Mouse (Mus musculus) thymus, postnatal 0 days (tissue): Measurements from ENCODE around the gene Ascc3. TPM values are rescaled to one million over a fixed set of nuclear protein-coding genes. Genes with fewer than 3 reads are reported as not detected.

Experiments
- DNase-seq: peaks from one replicate; pipeline ENCODE4 v3.0.0-alpha.2; 2015; ENCODE audit warnings: low spot score
- polyA plus RNA-seq: library from polyadenylated mRNA; unstranded; fragments of >200 nt; fragmentation: Nextera tagmentation; extraction: Ambion mirVana; gene quantifications from 2 replicates; pipeline ENCODE4 v1.2.1, GENCODE M21; 2015

Gene Ascc3
- 17.0 and 20.8 TPM in 2 replicates for polyA plus RNA-seq

DNA sequence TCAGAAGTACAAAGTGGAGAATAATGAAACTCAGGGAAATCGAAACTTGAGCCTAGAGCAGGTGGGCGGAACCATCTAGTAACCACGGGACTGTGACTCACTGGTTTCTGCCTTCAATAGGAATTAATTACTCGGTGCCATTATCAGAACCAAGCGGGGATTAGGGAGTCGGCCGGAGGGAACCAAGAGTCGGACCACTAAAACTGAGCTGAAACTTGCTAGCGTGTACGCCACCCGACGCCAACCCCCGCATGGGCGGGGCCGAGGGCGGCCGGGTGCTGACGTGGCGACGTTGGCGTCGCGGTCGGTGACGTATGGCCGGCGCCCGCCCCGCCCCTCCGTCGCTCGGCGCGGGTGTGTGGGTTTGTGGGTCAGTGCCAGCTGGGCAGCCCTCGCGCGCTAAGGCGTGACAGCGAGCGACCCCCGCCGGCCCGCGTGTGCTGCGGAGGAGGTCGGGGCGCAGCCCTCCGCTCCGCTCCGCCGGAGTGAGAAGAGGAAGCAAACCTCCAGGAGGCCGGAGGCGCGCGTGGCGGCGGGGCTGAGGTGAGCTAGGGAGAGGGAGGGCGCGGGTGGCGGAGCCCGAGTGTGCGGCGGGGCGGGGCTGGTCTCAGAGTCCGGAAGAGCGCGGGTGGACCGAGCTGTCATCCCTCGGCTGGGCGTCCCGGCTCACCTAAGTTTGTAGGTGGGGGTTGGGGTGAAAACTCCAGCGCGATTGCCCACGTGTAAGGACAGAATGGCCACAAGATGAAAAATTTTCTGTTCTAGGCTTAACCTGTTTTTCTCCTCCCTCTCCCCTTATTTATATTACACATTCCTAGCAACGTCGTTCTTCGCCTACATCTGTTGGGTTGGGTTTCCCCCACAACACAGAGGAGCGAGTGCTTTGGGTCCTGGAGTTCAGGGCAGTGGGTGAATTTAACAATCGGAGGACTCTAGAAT lies at the start of gene Ascc3:
TSS of gene Ascc3 (plus strand) at position 315 of the 939 bp plus-strand sequence.
- peak; percentile 89 for DNase-seq

DNA sequence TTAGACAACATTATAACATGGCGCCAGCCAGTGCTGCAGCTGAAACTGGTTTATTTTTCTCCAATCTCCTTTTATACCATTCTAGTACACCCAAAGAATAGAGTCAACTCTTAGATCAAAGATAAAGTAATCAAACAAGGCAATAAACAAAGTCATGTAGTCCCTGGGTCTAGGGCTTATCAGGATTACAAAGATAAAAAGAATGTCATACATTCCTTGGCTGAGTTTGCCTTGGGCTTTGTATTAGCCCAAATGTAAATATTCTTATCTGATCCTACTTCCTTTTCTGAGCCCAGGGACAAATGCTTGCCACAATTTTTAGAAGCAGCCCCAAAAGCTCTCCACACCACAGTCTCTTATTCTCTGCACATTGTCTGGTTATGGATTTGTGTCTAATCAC lies 7.7 kb upstream of the Ascc3 start:
- no peak for DNase-seq

DNA sequence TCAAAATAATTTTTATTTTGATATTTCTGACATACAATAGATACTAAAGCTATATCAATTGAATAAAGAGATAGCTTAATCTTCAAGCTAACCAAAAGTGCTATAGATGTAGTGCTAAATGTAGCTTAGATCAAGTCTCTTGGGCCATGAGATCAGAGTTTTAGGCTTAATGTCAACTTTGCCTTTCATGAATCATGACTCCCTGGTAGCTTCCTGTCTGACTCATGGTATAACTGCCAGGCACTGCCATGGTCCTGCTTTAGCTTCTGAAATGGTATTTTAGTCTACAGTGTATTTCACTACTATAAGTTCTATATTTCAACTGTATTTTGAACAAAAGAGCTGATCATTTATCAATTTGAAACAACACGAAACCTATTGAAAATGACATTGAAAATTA lies 5.9 kb upstream of the Ascc3 start:
- no peak for DNase-seq

DNA sequence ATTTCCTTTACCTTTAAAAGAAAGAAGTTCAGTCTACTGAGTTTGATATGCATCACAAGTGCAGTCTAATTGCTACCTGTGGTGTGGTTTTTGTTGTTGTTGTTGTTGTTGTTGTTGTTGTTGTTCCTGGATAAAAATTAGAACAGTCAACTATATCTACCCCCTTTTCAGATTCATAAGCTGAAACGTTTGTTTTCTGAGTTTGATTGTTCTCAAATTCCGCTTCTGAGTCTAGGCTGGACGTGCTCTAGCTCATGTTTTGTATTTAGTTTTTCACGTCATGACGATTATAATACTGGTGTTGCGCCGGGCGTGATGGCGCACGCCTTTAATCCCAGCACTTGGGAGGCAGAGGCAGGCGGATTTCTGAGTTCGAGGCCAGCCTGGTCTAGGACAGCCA lies 902 bp downstream of the Ascc3 start:
- no peak for DNase-seq

DNA sequence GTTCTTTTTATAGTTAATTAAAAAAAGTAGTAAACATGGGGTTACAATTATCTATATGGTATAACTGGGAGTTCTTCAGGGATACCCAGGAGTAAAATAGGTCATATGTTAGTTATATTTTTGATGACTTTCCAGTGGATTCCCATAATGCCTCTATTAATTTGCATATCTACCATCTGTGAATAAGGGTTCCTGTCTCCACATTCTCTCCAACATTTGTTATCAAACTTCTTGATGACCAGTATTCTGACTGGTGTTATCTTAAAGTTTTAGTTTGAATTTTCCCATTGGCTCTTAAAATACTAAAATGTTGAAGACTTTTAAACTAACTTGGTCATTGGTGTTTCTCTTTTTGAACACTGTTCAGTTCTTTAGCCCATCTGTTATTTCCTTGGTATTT lies 2.9 kb downstream of the Ascc3 start:
- DNase-seq = no peak

DNA sequence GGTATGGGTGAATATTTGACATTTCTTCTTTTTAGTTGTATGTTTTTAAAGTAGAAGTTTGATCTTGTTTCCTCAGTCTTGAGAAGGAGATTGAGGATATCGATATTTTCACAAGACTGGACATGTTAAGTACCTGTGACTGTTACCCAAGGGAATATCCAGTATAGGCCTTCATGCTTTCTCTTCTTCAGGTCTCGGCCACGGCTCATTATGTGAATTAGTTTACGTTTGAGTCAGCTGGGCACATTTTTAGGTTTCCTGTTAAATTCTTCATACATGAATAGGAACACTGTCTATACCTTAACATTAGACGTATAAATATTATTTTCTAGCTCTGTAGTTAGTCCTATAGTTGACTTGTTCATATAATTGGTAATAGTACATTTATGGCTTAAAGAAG lies 12.4 kb downstream of the Ascc3 start:
- DNase-seq = no peak

DNA sequence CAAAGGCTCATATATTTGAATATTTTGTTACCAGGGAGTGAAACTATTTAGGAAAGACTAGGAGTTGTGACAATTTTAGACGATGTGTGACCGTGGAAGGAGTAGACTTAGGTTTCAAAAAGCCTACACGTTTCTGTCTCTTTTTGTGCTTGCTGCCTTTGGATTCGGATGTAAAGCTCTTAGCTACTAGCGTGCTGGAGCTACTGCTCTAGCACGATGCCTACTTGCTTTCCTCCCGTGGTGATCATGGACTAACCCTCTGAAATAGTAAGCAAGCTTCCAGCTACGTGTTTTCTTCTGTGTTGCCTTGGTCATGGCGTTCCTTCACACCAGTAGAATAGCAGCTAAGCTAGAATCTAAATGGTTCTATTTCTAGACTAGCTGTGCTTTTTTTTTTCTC lies 21.4 kb downstream of the Ascc3 start:
- DNase-seq = no peak

DNA sequence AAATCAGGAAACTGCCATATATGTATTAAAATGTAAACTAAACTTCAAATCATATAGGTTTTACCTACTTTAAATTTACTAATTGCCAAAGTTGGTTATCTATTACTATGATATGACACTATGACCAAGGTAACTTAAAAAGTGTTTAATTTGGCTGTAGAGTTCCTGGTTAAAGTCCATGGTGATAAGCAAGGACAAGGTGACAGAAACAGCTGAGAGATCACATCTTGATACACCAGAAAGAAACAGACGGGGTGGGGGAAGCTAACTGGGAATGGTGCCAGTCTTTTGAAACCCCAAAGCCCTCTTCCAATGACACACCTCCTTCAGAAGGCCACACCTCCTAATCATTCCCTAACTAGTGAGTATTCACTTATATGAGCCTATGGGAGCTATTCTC lies 33.4 kb downstream of the Ascc3 start:
- no peak for DNase-seq

DNA sequence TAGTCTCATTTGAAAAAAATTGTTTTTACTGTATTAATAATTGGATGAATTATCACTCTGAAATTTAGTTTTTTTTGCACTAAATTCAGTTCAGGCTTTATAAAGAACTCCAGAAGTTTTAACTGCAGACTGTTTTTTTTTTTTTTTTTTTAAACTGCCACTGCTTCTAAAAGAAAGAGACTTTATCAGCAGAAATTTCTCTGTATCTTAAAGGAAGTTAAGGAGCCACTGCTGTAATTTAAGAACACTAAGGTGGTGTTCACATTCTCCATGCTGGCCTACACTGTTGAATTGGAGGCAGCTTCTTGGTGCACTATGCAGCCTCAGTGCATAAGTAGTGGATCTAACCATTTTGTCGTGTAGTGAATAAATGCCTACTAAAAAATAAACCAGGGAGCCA lies 47.1 kb downstream of the Ascc3 start:
- no peak for DNase-seq

DNA sequence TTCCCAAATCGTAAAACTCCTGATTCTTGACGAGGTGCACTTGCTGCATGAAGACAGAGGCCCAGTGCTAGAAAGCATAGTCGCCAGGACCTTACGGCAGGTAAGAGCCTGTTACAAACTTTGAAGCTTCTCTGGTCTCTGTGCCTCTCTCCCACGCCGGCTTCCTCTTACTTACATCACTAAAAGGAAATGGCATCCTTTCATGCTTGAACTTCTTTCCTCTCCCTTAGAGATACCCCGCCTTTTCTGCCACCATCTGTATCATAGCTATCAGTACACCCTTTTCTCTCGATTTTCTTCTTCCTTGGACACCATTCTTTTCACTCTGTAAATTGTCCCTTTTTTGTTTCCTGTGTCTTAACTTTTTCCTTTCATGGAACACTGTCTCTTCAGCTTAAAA lies 58.1 kb downstream of the Ascc3 start:
- peak; percentile 3 for DNase-seq

DNA sequence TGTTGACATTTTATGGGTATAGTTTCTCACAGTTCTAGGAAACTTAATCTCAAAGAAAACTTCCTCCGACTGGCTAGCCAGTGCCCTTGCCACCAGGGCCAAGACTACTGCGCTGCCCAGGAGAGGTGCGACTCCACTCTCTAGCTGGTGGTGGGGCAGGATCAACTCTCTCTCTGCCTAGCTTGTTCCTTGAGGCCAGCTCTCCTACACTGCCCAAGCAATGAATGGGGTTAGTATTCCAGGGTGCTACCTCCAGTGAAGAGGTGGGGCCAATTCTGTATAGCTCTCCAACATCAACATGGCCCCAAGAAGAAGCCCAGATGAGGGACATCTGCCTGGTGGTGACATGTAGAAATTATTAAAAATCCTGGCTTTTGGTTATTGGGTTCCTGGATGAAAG lies 61.1 kb downstream of the Ascc3 start:
- no peak for DNase-seq

DNA sequence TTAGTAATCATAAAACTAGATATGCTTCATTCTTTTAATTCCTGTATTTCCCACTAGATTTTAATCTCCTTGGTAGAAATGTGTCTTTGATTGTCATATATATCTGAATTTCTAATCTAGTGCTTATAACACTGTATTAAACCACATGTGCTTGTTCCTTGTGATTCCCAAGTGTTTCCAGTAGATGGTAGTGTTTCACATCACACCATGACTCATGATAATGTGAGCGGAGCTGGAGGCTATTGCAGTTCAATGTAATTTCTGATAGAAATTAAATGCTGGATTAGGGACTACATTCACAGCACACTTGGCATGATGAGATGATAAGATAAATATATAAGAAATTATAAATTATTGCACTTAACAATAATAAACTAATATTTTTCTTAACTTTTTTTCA lies 64.9 kb downstream of the Ascc3 start:
- peak; percentile 17 for DNase-seq

DNA sequence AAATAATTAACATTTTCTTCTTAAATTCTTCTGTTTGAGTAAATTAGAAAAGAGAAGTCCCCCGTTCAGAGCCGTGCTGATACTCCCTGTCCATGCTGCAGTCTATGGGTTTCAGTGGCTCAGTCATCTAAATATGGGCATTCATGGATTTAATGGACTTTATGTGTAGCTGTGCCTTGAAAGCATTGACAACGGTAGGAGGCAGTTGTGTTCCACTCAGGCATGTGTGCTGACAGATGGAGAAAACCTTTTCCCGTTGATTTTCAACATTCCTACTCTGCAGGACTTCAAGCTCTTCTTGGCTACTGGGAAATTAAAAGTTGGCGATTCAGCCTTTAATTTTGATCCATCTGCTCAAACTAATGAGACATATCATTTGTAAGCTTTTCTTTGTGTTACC lies 79.0 kb downstream of the Ascc3 start:
- DNase-seq = no peak

DNA sequence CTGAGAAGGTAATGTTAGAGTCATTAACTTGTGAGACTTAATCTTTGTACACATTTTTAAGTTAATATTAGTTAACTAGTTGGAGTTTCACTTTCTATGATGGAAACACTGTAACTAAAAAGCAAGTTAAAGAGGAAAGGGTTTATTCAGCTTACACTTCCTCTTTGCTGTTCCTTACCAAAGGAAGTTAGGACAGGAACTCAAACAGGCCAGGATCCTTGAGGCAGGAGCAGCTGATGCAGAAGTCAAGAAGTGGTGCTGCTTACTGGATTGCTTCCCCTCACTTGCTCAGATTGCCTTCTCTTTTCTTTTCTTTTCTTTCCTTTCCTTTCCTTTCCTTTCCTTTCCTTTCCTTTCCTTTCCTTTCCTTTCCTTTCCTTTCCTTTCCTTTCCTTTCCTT lies 97.9 kb downstream of the Ascc3 start:
- no peak for DNase-seq

DNA sequence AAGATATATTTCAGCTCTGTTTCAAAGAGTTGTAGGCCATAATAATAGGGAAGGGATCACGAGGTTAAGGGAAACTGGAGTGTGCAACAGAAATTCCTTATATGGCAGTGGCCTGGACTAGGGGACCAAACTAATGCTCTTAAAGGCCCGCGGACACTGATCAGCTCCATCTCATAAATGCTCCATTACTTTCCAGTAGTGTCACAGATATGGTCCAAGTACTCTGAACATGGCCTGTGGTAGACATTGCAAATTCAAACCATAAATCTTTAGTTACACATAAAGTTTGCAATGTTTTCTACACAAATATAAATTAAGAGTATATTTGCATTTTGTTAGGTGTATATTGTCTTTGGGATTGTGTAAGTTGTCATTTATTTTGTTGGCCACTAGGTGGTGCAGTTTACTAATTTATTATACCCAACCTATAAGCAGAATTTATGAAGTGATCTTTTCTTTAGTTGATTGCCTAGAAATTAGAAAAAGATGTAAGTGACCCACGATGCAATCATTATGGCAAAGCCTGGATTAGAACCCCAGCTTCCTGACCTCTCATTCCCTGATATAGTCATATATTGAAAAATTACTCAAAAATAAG lies 106.5 kb downstream of the Ascc3 start:
- peak; percentile 41 for DNase-seq

DNA sequence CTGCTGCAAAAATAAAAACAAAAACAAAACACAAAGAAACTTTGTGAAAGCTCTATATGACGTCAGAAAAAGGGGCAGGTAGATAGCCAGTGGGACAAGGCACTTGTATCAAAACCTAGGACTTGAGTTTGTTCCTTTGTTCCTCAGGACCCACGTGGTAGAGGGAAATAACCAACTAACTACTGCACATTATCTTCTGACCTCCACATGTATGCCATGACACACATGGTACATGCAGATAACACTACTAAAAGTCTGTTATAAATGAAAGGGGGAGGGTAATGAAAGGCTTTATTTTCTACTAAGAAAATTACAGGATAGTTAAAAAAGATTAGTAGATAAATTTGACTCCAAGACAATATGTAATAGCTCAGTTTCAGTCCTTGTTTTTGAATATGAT lies 109.3 kb downstream of the Ascc3 start:
- DNase-seq = no peak

DNA sequence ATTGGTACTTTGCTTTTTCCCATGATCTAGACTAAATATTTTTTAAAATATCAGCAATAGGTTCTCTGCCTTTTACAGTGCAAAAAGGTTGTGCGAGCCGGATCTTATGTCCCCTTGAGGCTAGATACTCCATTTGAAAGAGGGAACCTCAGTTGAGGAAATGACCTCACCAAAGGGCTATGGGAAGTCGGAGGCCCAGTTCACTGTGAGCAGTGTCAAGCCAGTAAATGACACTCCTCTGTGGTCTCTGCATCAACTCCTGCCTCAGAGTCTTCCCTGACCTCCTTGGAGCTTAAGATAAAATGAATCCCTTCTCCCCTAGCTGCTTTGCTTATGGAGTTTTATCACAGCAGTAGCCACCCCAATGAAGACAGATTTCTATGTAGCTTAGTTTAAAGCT lies 109.9 kb downstream of the Ascc3 start:
- no peak for DNase-seq

DNA sequence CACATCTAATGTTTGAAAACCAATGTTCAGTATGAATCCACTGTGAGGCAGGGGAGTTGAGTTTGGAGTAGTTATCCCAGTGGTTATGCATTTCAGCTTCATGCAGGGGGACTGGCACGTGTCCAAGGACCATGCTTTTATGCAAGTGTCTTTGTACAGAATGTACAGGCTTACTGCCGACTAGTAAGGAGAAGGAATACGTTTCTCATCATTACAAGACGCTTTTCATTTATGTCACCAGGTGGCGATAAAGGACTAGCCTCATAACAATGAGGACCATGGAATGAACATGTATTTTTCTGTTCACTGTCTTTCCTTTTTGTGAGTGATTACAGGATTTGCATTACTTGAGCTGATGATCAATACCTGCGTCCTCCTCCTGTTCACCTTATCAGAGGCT lies 111.7 kb downstream of the Ascc3 start:
- peak; percentile 51 for DNase-seq

DNA sequence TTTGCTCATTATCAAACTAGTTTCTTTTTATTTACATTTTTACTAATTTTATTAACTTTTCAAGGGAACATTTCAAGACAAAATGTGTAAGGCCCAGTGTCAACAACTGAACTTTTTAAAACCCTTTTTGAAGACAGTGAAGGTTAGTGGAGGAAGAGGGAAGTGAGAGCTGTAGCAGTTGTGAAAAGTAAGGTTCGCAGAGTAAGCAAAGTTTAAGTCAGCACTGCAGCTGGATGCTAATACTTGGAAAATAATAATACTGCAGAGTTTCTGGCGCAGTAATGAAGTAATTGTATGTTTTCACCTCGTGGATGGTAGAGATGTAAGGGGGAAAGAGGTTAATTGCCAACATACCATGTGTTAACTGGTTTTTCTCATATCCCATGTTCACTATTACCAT lies 112.4 kb downstream of the Ascc3 start:
- DNase-seq = no peak

DNA sequence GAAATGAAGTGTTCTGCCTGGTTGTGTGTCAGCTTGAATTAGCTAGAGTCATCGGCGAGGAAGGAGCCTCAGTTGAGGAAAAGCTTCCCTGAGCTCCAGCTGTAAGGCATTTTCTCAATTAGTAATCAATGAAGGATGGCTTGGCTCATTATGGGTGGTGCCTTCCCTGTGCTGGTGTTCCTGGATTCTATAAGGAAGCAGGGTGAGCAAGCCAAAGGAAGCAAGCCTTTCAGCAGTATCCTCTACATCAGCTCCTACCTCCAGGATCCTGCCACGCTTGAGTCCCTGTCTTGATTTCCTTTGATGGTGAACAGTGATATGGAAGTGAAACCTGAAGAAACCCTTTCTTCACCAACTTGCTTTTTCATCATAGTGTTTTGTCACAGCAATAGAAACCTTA lies 118.8 kb downstream of the Ascc3 start:
- no peak for DNase-seq

DNA sequence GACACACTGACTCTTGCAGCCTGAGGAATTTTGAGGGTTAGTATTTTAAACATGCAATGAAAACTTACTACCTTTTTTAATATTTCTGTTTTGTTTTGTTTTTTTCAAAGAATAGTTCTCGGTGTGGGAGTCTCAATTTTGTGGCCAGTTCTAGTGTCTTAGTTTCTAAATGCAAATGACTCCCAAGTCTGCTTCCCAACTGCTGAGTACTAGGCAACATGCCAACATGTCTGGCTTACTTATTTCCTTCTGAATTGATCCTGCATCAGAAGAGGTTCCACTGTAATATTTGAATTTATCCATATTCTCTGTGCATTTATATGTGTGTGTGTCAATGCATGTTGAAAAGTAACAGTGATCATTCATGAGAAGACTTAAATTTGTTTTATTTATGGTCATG lies 119.3 kb downstream of the Ascc3 start:
- no peak for DNase-seq

DNA sequence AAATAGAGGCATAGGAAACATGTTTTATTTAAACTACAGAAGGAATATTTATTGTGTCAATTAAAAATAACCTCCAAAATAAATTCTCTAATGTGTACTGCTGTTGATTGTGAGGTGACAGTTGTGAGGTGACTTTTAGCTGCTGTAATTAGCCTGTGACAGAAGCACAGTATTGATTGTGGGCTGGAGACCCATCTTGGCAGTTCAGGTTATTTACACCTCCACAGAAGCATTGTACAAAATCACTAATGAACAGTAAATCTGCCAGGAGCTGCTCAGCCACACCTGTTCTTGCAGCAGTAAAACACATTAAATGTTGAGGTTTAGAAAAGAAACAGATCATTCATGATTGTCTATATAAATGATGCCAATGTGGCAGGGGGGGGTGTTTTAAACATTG lies 141.0 kb downstream of the Ascc3 start:
- no peak for DNase-seq

DNA sequence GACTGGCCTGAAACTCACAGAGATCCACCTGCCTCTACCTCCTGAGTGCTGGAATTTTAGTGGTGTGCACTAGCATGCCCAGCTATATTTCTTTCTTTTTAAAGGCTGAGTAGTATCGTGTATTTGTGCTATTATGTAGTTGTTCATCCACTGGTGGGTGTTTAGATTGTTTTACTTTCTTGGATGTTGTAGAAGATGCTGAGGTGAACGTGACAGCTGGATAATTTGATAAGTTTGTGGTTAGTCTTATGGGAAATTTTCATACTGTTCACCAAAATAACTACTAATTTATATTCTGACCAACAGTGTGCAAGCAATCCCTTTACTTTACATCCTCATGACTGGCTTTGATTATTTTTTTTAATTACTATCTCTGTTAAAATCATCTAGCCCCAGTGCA lies 169.6 kb downstream of the Ascc3 start:
- no peak for DNase-seq
